Mouse (Mus musculus) Patski (cell line): ENCODE results near the gene Chek1. TPM values are rescaled to one million over a fixed set of nuclear protein-coding genes. Genes with fewer than 3 reads are reported as not detected.

ENCODE experiments used
- ATAC-seq: fragments of 100-300 bp; one replicate; pipeline ENCODE4 v1.8.0; 2021
- CTCF ChIA-PET: fragments of 350-600 bp; sonication (Branson Sonifier 250); formaldehyde crosslinking; loops from one replicate; lab custom pipeline; 2022; ENCODE audit warnings: inconsistent platforms; lab: Charles Lee
- POLR2A ChIA-PET: fragments of 350-600 bp; sonication (Branson Sonifier 250); formaldehyde crosslinking; loops from one replicate; lab custom pipeline; 2022; ENCODE audit warnings: antibody characterized with exemption, inconsistent platforms; lab: Charles Lee
- DNase-seq: peaks from one replicate; pipeline ENCODE4 v3.0.0-alpha.2; 2011; ENCODE audit warnings: low read depth, low spot score
- H3K27me3 ChIP-seq: fragments of 371-371 bp; one replicate; pipeline ENCODE4 v1.5.1; 2021
- CTCF ChIP-seq: fragments of 100-300 bp; IDR thresholded peaks from one replicate; pipeline ENCODE4 v1.5.1; 2021
- in situ Hi-C: fragments of 300-500 bp; cut with MboI; formaldehyde crosslinking; loops from 3 replicates; pipeline ENCODE4 v1.11.1; 2018; ENCODE audit warnings: low pct_unique_long_range_greater_than_20kb, mixed read lengths
- polyA plus RNA-seq: library from polyadenylated mRNA; unstranded; gene quantifications from one replicate; pipeline ENCODE4 v1.2.3, GENCODE M21; 2021

The Chek1 gene
- 14.9 TPM for polyA plus RNA-seq

DNA sequence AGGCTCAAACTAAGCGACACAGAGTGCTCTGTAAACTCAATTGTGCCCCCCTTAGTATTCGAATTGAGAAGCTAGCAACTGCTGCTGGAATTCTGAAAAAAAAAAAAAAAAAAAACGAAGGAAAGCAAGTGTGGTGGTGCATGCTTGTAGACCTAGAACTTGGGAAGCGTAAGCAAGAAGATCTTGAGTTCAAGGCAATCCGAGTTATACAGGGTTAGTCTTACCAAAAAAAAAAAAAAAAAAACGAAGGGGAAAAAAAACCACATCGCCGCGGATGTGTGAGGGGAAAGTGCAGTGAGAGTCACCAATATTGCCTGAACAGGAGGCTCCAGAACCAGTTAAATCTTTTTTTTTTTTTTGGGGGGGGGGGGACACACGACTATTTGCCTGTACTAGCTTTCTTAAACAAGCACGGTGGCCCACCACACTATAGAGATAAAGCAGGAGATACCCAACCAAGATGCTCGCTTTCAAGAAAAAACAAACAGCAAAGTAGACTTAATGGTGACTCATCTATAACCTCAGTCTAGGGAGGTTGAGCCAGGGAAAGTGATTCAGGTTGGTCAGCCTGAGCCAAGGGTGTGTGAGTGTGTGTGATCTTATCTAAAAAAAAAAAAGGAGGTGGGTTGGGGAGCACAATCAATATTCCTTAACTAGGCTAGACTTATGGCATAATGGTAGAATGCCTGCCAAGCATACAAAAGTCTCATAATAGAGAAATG is at the start of gene Chek1:
Gene Chek1, minus strand, starts transcription at position 32 of the 722 bp plus-strand sequence.
- POLR2A ChIA-PET: interaction anchor here (1.0 kb wide), 1 partner anchor 38 kb away, joined by 3 read pairs; no protein-coding TSS in a partner anchor
- CTCF ChIA-PET: no interaction called here
- DNase-seq (no peak), ATAC-seq (no peak)
- in situ Hi-C loops: no loop called here
- no peak for TF ChIP-seq CTCF
- H3K27me3 ChIP-seq: no peaks in the 10 kb centered on the region

DNA sequence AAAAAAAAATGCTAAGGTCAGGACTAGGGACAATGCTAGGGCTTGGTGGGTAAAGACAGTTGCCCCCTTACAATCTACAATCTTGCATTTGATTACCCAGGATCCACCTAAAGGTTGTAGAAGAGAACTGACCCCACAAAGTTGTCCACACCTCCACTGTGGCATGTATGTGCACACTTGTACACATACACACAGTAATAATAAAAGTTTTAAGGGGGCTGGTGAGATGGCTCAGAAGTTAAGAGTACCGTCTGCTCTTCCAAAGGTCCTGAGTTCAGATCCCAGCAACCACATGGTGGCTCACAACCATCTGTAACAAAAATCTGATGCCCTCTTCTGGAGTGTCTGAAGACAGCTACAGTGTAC is 42.2 kb upstream of the Chek1 start:
- DNase-seq (no peak), ATAC-seq (no peak)
- no peak for TF ChIP-seq CTCF
- POLR2A ChIA-PET: no interaction called here
- in situ Hi-C loops: loop anchor here (25.0 kb wide), 2 partner anchors 743 to 1507 kb away; partner anchors contain the start of genes Fam118b and Rpusd4
- CTCF ChIA-PET: interaction anchor here (1.0 kb wide), 1 partner anchor 47 kb away, joined by 3 read pairs; no protein-coding TSS in a partner anchor
- H3K27me3 ChIP-seq: no peaks in the 10 kb centered on the region

DNA sequence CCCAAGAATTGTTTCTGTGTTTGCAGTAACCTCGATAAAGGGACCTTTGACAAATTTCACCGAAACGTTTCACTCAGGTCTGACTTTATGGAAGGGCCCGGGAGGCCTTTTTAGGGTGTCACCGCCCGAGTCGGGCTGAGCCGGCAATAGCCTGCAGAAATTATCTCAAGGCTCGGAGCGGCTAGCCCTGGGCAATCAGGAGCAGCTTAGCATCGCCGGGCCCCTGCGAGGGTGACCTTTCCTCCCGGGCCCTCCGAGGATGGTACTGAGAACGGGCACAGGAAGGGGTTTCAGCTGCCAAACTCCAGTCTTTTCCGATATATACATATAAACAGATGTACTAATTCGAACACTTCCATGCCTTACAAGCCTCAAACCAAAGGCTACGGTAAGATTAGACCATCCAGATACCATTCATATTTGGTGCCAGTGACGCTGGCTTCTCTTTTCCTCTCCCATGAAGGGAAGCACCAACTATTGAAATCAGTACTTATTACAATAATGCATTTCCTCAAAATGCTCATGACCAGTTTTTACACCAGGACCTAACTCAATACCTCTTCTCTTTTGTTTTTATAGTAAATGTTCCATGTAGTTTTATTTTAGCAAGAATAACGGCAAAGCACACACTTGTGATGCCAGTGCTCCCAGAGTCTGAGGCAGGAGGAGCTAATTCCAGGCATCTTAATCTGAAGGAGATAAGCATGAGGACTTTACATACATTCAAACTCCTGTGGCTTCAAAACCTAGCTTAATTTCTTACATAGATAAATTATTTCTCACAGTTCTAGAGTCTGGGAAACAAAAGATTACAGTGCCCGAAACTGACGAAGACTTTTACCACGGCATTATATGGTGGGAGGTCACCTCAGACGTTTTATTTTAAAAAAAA is 41.5 kb upstream of the Chek1 start:
- in situ Hi-C loops: loop anchor here (25.0 kb wide), 2 partner anchors 744 to 1506 kb away; partner anchors contain the start of genes Fam118b and Rpusd4
- ATAC-seq: peak; percentile 42
- no peak for TF ChIP-seq CTCF
- H3K27me3 ChIP-seq: no peaks in the 10 kb centered on the region
- peak; percentile 3 for DNase-seq
- CTCF ChIA-PET: interaction anchor here (1.0 kb wide), 1 partner anchor 47 kb away, joined by 3 read pairs; no protein-coding TSS in a partner anchor
- POLR2A ChIA-PET: no interaction called here

GRCm38 (mm10) chr9:36767203-36768143 is 40.6 kb upstream of the Chek1 start, which contains the start of gene Stt3a:
Stt3a (minus strand) TSS chr9:36767679.
- ChIA-PET POLR2A (no interaction called here), CTCF (interaction anchor here (1.5 kb wide), 1 partner anchor 13 kb away, joined by 4 read pairs; no protein-coding TSS in a partner anchor)

GRCm38 (mm10) chr9:36764378-36764777 is 37.5 kb upstream of the Chek1 start:
- ChIA-PET POLR2A (interaction anchor here (0.8 kb wide), 1 partner anchor 38 kb away, joined by 3 read pairs; the partner anchor contains the start of gene Chek1), CTCF (interaction anchor here (1.0 to 2.1 kb wide), 3 partner anchors 14 to 26 kb away, joined by 3 to 7 read pairs (median 4); no protein-coding TSS in a partner anchor)
- in situ Hi-C loops: loop anchor here (25.0 kb wide), 2 partner anchors 748 to 1502 kb away; partner anchors contain the start of genes Fam118b and Rpusd4
- DNase-seq (no peak), ATAC-seq (no peak)
- TF ChIP-seq CTCF: no peak
- H3K27me3 ChIP-seq: no peaks in the 10 kb centered on the region

More at GRCm38 (mm10) chr9:36767203-36768143, 40.6 kb upstream of the Chek1 start, which contains the start of gene Stt3a:
- in situ Hi-C loops: loop anchor here (25.0 kb wide), 2 partner anchors 745 to 1505 kb away; partner anchors contain the start of genes Fam118b and Rpusd4
- no peak for TF ChIP-seq CTCF
- DNase-seq: peak; percentile 100
- H3K27me3 ChIP-seq: no peaks in the 10 kb centered on the region
- peak; percentile 99 for ATAC-seq

- DNase-seq (peak; percentile 42), ATAC-seq (peak; percentile 93)
- no peak for TF ChIP-seq CTCF
- no peaks in the 10 kb centered on the region for H3K27me3 ChIP-seq
- ChIA-PET POLR2A (interaction anchor here (1.0 kb wide), 2 partner anchors 17 to 39 kb away, joined by 3 read pairs; no protein-coding TSS in a partner anchor), CTCF (no interaction called here)
- in situ Hi-C loops: no loop called here
Observed at GRCm38 (mm10) chr9:36726131-36727033, 483 bp downstream of the Chek1 start.

DNA sequence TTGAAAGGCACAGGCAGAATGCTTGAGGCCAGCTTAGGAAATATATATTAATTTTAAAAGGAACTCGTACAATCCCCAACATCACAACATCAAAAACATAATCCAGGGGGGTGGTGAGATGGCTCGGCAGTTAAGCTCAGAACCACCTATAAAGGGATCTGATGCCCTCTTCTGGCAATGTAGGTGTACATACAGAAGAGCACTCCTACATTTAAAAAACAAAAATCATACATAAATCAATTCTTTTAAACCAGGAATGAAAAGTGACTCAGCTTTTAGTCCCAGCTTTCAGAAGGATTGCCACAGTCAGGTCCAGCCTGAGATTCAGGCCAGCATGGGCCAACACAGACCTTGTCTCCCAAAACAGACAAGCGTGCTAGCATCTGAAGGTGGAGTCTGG is 10.2 kb downstream of the Chek1 start:
- H3K27me3 ChIP-seq: no peaks in the 10 kb centered on the region
- in situ Hi-C loops: no loop called here
- ChIA-PET POLR2A (interaction anchor here (0.7 kb wide), 1 partner anchor 323 kb away, joined by 9 read pairs; no protein-coding TSS in a partner anchor), CTCF (no interaction called here)
- peak; percentile 42 for TF ChIP-seq CTCF
- DNase-seq: no peak
- ATAC-seq: peak; percentile 54

DNA sequence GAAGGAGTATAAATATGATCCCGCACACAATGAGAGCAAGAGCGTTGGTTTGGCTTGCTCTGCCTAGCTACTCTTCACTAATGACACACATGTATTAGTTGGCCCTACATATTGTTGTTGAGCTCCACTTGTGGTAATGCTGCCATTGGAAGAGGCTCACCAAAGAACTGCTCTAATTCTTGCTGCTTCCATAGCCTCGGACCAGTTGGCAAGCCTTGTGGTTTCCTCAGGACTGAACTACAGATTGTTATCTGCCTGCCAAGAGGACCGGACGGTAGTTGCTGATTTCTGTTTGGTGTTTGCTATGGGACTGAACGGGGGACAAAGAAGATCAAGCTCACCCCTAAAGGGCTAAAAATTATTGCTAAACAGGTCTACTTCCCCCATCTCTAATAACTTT is 19.6 kb downstream of the Chek1 start:
- no peak for DNase-seq
- in situ Hi-C loops: no loop called here
- TF ChIP-seq CTCF: no peak
- ATAC-seq: no peak
- CTCF ChIA-PET: no interaction called here
- no peaks in the 10 kb centered on the region for H3K27me3 ChIP-seq
- POLR2A ChIA-PET: no interaction called here
